ENCODE assay signal across 11 mouse cellular contexts in the genomic region with DNA sequence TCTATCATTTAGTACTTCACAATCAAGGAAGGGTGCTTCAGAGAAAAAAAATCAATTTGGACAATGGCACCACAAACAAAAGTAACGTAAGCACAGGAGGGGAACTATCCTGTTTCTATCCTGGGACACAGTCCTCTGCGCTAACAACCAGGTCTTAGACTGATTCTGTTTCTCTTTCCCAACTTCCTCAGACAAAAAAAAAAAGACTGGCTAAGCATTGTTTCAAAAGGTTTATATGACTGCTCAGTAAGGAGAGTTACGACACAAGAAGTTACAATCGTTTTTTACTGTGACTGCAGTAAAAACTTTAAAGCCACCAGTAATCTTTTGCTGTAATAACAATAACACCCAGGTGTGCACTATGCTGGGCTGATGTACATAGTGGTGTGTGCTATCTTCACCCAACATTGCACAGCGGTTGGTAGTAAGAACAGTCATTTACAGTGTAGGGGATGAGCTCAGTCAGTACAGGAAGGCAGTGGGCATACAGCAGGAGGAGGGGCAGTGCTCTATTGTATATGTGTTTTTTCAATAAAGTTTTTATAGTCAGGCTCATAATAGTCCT.
"Had no signal": no experiment of that assay in that cellular context is flagged by ENCODE, and none has a peak within 500 bp of the region (broad histone marks: within the 10 kb centered on the region; RNA-seq: fewer than 3 reads in every experiment).

No protein-coding gene starts in this region.

- ATAC-seq: midbrain, embryonic 15.5 days had no signal

- DNase-seq: kidney, adult 18-20 months; kidney, postnatal 10 days; lung, embryonic 14.5 days; lung, postnatal 14 days; right cerebral cortex, postnatal 14 days; thymus, postnatal 4 days had no signal

- H3K4me1 ChIP-seq: hindbrain, embryonic 15.5 days; midbrain, embryonic 15.5 days had no signal

- H3K9ac ChIP-seq: hindbrain, embryonic 15.5 days; limb, embryonic 15.5 days; lung, embryonic 14.5 days; midbrain, embryonic 15.5 days had no signal

- H3K27me3 ChIP-seq: hindbrain, embryonic 15.5 days; limb, embryonic 15.5 days; midbrain, embryonic 15.5 days had no signal

- H3K27ac ChIP-seq: hindbrain, embryonic 15.5 days; limb, embryonic 15.5 days; midbrain, embryonic 15.5 days; stomach, postnatal 0 days had no signal

- H3K4me3 ChIP-seq: hindbrain, embryonic 15.5 days; limb, embryonic 15.5 days; midbrain, embryonic 15.5 days had no signal

- H3K9me3 ChIP-seq: hindbrain, embryonic 15.5 days; limb, embryonic 15.5 days; midbrain, embryonic 15.5 days had no signal

- H3K4me2 ChIP-seq: hindbrain, embryonic 15.5 days; limb, embryonic 15.5 days; lung, embryonic 14.5 days; midbrain, embryonic 11.5 days; midbrain, embryonic 15.5 days had no signal
